Mouse (Mus musculus) T-cell, adult 2 months (primary cell): ENCODE results near the gene Gm3476.
"Not testable (repeated sequence)": the region's sequence is repeated elsewhere in the genome, so short reads cannot be mapped to it uniquely, and the experiment has no call there.

ENCODE experiments used
- DNase-seq: peaks from one replicate; pipeline ENCODE4 v3.0.0; 2022; ENCODE audit warnings: low spot score

Gm3476 gene

DNA sequence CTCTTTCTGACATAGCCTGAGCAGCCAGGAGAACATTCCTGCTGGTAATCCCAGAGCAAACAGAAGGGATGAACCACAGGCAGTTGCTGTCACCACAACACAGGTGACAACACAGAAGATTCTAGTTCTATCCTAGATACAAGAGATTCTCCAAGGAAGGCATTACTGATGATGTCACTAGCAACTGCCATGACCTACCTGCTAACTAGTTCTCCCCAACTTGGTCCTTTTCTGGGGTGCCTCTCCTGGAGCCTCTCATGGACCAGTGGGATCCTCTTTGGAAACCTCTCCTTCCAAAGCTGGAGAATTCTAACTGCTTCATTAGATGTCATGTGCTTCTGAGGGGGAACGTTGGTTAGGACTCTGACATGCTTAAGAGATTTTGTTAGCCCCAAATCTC is at the start of gene Gm3476:
Gene Gm3476 (minus strand): TSS at position 101 of the 400 bp plus-strand sequence.
- DNase-seq = not testable (repeated sequence)

GRCm38 (mm10) chr14:6163538-6163937 is 37.9 kb upstream of the Gm3476 start:
- peak; percentile 3 for DNase-seq

DNA sequence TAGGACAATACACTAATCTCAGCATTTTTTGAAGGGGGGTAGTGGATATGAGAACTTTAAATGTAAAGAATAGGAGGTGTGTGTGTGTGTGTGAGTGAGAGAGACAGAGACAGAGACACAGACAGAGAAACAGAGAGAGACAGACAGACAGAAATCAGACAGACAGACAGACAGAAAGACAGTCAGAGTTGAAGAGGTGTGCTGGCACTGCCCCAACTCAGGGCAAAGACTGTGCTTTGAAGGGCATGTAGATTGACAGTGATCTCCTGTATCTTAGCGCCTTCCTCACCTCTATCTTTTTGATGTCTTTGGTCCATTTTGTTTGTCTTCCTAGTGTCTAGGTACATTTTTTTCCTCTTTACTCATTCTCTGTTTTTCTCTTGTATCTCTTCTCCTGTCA is 35.5 kb upstream of the Gm3476 start:
- not testable (repeated sequence) for DNase-seq

DNA sequence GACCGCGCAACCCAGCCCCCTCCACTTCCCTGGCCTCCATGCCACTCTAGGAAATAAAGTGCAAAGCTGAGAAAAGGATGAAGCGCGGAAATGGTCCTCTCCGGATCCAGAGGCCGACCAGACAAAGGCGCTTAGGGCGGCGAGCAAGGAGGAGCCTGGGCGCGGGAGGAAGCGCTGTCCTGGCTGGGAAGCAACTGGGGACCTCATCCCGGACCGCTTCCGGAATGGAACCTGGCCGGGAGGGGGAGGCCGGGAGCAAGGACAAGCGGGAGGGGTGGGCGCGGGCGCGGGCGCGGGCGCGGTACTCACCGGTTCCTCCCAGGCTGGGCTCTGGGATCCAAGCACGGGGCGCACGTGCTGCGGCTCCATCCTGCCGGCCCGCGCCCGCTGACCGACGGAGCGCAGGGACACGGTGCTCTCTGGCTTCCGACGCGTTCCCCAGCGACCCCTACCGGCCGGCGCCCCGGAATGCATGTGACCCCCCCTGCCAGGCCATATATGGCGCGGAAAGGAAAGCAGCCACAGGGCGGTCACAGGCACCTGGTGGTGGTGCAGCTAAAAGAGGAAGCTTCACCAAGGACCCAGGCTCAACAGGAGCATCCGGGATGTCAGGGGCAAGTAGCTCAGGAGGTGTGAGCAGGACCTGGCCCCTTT is 17.2 kb downstream of the Gm3476 start, which contains the start of gene Gm3468:
Gene Gm3468 (minus strand): TSS at position 394 of the 654 bp plus-strand sequence.
- DNase-seq = peak; percentile 4

DNA sequence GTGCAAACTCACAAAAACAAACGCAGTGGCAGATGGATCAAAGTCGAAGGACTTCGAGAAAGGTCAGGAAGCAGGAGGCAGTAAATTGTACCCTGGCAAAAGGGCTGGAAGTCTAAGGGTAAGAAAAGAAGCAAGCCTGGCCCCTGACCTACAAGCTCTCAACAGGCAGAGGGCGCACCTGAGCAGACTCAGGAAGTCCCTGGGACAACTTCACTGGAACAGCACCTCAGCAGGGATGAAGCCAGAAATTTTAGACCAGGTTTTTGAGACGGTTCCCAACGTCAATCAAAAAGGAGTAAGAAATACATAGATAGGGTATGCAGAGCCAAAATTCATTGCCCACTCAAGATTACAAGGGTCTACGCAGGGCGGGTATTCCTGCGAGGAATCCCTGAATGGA is 18.1 kb downstream of the Gm3476 start:
- not testable (repeated sequence) for DNase-seq

DNA sequence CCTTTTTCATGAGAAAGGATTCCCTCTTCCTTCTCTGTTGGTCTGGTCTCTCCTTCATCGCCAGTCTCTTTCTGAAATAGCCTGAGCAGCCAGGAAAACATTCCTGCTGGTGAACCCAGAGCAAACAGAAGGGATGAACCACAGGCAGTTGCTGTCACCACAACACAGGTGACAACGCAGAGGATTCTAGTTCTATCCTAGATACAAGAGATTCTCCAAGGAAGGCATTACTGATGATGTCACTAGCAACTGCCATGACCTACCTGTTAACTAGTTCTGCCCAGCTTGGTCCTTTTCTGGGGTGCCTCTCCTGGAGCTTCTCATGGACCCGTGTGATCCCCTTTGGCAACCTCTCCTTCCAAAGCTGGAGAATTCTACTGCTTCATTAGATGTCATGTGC is 31.8 kb downstream of the Gm3476 start, which contains the start of gene Gm8206:
Gene Gm8206 (minus strand): TSS at position 101 of the 400 bp plus-strand sequence.
- not testable (repeated sequence) for DNase-seq

DNA sequence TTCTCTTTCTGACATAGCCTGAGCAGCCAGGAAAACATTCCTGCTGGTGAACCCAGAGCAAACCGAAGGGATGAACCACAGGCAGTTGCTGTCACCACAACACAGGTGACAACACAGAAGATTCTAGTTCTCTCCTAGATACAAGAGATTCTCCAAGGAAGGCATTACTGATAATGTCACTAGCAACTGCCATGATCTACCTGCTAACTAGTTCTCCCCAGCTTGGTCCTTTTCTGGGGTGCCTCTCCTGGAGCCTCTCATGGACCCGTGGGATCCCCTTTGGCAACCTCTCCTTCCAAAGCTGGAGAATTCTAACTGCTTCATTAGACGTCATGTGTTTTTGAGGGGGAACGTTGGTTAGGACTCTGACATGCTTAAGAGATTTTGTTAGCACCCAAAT is 67.4 kb downstream of the Gm3476 start, which contains the start of gene Gm6337:
Gene Gm6337 (minus strand): TSS at position 101 of the 400 bp plus-strand sequence.
- DNase-seq = not testable (repeated sequence)
